Mouse (Mus musculus) right cerebral cortex, postnatal 14 days (tissue): ENCODE data around the gene Atp2a3.

Source experiments
- DNase-seq: peaks from one replicate; pipeline ENCODE4 v3.0.0; 2022

Gene Atp2a3

GRCm38 (mm10) chr11:72961072-72961980 is at the start of gene Atp2a3:
Atp2a3 (plus strand) TSS chr11:72961169.
- DNase-seq: no peak

- DNase-seq: no peak
Observed at GRCm38 (mm10) chr11:72917299-72917996, 43.5 kb upstream of the Atp2a3 start.

GRCm38 (mm10) chr11:72923116-72923515 is 37.9 kb upstream of the Atp2a3 start:
- DNase-seq: no peak

GRCm38 (mm10) chr11:72924458-72924857 is 36.5 kb upstream of the Atp2a3 start:
- DNase-seq: no peak

- DNase-seq: no peak
Observed at GRCm38 (mm10) chr11:72925067-72925466, 35.9 kb upstream of the Atp2a3 start.

- peak; percentile 35 for DNase-seq
Observed at GRCm38 (mm10) chr11:72926226-72926890, 34.6 kb upstream of the Atp2a3 start.

GRCm38 (mm10) chr11:72928516-72928915 is 32.5 kb upstream of the Atp2a3 start:
- DNase-seq: peak; percentile 40

GRCm38 (mm10) chr11:72940208-72941143 is 20.5 kb upstream of the Atp2a3 start:
- no peak for DNase-seq

- DNase-seq: no peak
Observed at GRCm38 (mm10) chr11:72944996-72945793, 15.8 kb upstream of the Atp2a3 start.

GRCm38 (mm10) chr11:72945875-72946559 is 15.0 kb upstream of the Atp2a3 start:
- DNase-seq: no peak

GRCm38 (mm10) chr11:72946560-72947119 is 14.3 kb upstream of the Atp2a3 start:
- no peak for DNase-seq

- DNase-seq: no peak
Observed at GRCm38 (mm10) chr11:72947840-72948239, 13.1 kb upstream of the Atp2a3 start.

- no peak for DNase-seq
Observed at GRCm38 (mm10) chr11:72948254-72948653, 12.7 kb upstream of the Atp2a3 start.

GRCm38 (mm10) chr11:72951137-72952000 is 9.6 kb upstream of the Atp2a3 start:
- DNase-seq: no peak

GRCm38 (mm10) chr11:72952226-72952625 is 8.7 kb upstream of the Atp2a3 start:
- DNase-seq: no peak

- no peak for DNase-seq
Observed at GRCm38 (mm10) chr11:72952697-72953096, 8.3 kb upstream of the Atp2a3 start.

- no peak for DNase-seq
Observed at GRCm38 (mm10) chr11:72953116-72953439, 7.9 kb upstream of the Atp2a3 start.

- no peak for DNase-seq
Observed at GRCm38 (mm10) chr11:72953440-72954151, 7.4 kb upstream of the Atp2a3 start.

- DNase-seq: no peak
Observed at GRCm38 (mm10) chr11:72954216-72954615, 6.8 kb upstream of the Atp2a3 start.
